Mouse (Mus musculus) splenic B cell, adult 2 months (primary cell): Measurements from ENCODE around the gene Abhd17b.

Experiments
- DNase-seq: peaks from one replicate; pipeline ENCODE4 v3.0.0-alpha.2; 2011; ENCODE audit warnings: low read depth, low spot score
- H3K27me3 ChIP-seq: 2 replicates; pipeline ENCODE4 v1.6.1; 2012; ENCODE audit warnings: mild to moderate bottlenecking, low read length, moderate library complexity, mixed read lengths; ENCODE audit not compliant: control insufficient read depth, poor library complexity, insufficient read depth, severe bottlenecking
- H3K36me3 ChIP-seq: 2 replicates; pipeline ENCODE4 v1.6.1; 2012; ENCODE audit warnings: mild to moderate bottlenecking, low read length, moderate library complexity, mixed read lengths; ENCODE audit not compliant: control insufficient read depth, poor library complexity, insufficient read depth, severe bottlenecking

Gene Abhd17b

DNA sequence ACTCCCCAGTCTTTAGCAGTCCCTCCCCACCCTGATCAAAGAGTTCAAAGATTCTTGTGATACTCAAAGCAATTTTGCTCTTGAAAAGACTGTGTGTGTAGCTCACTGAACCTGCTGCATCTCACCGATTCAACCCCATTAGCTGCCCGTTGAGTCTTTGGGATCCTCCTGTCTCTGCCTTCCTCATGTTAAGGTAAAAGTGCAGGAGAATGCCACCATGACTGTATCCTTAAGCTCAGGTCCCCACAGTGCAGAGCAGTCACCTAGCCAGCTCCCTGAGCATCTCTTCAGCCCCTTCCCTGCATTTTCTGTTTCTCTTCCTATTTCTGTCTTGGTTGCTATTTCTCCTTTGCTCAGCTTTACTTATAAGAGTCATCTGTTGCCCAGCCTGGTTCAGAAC, 80.2 kb downstream of the Abhd17b start:
- no peak for DNase-seq
- Histone ChIP-seq H3K36me3 (no peaks in the 10 kb centered on the region), H3K27me3 (no peaks in the 10 kb centered on the region)

DNA sequence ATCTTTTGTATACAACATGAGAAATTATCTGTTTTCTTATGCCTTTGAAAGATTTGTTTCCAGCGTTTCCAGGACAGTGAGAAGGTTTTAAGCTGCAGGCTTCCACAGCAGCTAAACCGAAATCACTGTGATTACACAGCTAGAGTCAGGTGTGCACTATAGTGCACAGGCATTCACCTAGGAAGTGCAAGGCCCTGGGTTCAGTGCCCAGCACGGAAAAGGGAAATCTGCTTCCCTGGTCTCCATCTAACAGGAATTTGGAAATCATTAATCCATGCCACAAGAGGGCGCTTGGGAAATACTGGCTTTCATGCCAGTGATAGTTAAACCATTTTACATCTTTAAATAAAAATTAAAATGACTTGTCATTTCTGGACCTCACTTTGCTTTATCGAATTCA, 81.1 kb downstream of the Abhd17b start:
- Histone ChIP-seq H3K36me3 (no peaks in the 10 kb centered on the region), H3K27me3 (no peaks in the 10 kb centered on the region)
- DNase-seq = no peak
